Mouse (Mus musculus) CD8-positive naive resting alpha-beta T cell, adult 2 months (primary cell): ENCODE measurements around the gene Klrc3.
A peak's percentile ranks its signal among the peaks of the same experiment; 100 is the strongest.
"Not testable (repeated sequence)": the region's sequence is repeated elsewhere in the genome, so short reads cannot be mapped to it uniquely, and the experiment has no call there.

ENCODE experiments used
- DNase-seq, 2 experiments: peaks; one replicate each; pipeline ENCODE4 v3.0.0; 2022; ENCODE audit warnings: low read depth in 2 of 2, low spot score in 2 of 2

The Klrc3 gene

DNA sequence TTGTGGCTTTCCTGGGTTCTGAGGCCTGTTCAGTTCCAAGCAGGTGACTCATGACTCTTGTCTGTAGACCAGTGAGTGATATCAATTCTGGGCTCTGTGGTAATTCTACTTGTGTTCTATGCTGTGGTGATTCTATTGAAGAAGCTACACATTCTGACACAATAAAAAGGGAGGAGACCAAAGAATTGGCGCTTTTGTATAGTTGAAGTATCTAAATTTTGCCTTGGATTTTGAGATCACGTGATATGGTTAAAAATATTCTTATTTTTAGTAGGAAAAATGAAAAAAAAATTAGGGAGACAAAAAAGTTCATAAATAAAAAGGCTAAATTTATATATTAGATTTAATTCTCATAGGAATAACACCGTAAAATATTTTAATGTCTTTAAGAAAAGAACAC is at the start of gene Klrc3:
Gene Klrc3 (minus strand): TSS at position 101 of the 400 bp plus-strand sequence.
- not testable (repeated sequence) for DNase-seq

DNA sequence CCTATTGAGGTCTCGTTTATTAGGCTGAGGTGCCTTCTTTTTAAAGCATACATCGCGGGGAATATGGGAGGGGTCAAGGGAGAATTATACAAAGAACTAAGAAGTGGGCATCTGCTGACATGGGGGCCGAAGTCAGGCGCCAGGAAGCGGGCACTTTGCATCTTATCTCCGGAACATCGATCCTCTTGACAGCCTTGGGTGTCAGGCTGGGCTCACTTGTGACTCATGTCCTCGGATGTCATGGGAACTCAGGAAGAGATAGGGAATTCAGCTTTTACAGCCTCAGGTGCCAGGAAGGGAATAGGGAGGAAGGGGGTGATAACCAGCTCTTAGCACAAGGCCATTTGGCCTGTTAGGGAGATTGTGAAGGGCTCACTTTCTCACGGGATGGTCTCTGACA is 48.3 kb upstream of the Klrc3 start:
- DNase-seq = not testable (repeated sequence)

DNA sequence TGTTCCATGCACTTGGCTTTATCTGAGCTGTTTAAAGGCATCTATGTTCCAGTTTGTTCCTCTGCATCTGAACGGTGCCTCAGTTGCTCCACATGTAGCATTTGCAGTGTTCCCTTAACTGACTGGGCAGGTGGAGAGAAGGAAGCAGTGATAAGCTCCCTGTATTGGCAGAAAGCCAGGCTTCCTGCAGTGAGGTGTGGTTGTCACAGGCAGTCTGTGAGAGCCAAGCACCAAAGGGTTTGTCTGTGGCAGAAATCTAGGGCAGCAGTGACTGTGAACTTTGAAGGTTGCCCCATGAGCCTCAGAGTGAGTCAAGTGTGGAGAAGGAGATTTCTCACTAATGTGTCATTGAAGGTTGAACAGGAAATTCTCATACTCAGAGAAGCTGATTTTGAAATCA is 37.2 kb upstream of the Klrc3 start:
- peak; percentile 42 to 55 for DNase-seq

DNA sequence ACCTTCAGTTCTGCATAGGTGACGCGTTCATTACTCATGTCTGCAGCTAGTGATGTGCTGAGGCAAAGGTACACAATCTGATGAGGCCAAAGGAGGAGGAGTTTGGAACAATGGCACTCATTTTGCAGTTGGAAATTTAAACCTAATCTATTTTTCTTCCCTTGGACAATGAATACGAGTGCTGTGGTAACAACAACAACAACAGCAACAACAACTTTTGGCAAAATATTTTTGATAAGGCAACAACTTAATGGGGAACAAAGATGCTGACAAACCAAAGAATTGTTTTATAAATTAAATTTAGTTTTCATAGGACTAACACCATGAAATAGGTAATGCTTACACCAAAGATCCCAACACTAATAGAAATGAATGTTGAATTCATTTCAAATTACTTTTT is 35.7 kb upstream of the Klrc3 start, which contains the start of gene Klrc1:
Gene Klrc1 (minus strand): TSS at position 101 of the 400 bp plus-strand sequence.
- DNase-seq = no peak

DNA sequence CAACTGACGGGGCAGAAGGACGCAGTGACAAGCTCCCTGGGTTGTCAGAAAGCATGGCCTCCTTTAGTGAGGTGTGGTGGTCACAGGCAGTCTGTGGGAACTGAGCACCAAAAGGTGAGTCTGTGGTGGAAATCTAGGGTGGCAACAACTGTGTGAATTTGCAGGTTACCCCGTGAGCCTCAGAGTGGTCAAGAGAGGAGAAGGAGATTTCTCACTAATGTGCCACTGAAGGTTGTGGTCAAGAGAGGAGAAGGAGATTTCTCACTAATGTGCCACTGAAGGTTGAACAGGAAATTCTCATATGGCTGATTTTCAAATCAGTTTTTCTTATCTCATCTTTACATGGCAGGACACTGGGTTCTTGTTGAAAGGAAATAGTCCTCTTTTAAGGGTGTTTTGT is 18.2 kb upstream of the Klrc3 start:
- DNase-seq = not testable (repeated sequence)

DNA sequence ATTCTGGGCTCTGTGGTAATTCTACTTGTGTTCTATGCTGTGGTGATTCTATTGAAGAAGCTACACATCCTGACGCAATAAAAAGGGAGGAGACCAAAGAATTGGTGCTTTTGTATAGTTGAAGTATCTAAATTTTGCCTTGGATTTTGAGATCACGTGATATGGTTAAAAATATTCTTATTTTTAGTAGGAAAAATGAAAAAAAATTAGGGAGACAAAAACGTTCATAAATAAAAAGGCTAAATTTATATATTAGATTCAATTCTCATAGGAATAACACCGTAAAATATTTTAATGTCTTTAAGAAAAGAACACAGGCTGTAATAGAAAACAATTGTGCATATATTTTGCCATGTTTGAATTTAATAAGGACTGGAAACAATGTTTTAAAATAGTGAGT is 17.5 kb upstream of the Klrc3 start, which contains the start of gene Klrc2:
Gene Klrc2 (minus strand): TSS at position 101 of the 400 bp plus-strand sequence.
- not testable (repeated sequence) for DNase-seq

DNA sequence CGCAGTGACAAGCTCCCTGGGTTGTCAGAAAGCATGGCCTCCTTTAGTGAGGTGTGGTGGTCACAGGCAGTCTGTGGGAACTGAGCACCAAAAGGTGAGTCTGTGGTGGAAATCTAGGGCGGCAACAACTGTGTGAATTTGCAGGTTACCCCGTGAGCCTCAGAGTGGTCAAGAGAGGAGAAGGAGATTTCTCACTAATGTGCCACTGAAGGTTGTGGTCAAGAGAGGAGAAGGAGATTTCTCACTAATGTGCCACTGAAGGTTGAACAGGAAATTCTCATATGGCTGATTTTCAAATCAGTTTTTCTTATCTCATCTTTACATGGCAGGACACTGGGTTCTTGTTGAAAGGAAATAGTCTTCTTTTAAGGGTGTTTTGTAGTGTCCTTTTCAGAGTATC is 917 bp upstream of the Klrc3 start:
- not testable (repeated sequence) for DNase-seq

DNA sequence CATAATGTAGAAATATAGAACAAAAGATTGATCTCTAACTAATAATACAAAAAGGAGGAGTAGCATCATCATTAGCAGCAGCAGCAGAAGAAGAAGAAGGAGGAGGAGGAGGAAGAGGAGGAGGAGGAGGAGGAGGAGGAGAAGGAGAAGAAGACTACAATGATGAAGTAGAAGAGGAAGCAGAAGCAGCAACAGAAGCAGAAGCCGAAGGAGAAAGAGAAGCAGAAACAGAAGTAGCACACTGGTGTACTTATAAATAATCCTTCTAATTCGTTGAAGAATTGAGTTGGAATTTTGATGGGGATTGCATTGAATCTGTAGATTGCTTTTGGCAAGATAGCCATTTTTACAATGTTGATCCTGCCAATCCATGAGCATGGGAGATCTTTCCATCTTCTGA is 12.1 kb downstream of the Klrc3 start:
- not testable (repeated sequence) for DNase-seq

DNA sequence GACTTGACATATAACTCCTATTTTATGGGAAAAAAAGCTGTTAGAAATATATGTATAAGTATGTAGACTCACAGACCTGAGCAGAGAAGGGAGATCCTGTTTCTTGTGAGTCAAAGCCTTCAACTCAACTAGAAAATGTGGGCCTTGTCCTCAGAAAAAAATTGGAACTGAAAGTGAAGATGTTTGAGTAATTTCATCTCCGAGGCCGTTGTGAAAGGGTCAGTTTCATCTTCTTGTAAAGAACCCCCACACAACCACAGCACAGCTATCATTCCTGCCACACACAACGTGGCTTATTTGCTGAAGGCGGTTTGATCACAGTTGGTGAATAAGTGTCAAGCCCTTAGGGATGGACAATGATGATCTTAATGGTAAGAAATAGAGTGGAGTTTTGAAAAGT is 19.4 kb downstream of the Klrc3 start, which contains the start of gene Klrk1:
Gene Klrk1 (minus strand): TSS at position 130 of the 400 bp plus-strand sequence.
- no peak for DNase-seq

DNA sequence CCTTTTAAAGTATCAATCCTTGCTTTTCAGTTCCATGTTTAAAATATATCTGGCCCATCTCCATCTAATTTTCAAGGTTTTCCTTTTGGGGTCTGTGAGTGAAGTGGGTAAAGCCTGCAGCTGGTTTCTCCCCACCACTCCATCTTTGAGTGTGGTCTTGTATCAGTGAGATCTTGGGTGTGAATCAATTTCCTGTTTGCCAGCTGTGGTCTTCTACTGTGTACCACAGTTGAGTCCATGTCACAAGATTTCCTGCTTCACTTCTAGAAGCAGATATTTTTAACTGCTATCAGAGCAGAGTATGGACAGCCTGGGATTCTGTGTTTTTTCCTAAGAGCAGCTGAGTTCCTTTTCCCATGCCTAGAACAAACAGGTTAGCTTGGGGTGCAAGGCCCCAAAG is 34.8 kb downstream of the Klrc3 start:
- DNase-seq = peak; percentile 64 to 76

DNA sequence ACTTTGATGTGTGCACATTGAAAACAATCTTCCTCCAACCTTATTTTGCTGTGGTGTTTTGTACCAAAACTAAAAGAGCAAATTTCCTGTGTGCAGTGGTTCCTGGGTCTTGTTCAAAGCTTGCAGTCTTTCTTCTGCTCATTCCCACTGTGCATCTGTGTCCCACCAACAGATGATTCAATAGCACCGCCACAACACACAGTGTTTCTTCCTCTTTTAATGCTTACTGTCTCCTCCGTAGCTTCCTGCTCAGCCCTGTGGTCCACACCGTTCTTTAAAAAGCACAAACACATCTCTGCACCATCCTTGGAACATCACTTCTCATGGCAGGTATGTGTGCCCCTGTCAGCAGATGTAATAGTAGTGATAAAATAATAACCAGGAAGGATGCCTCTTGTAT is 51.6 kb downstream of the Klrc3 start, which contains the start of gene Klrd1:
Gene Klrd1 (plus strand): TSS at position 275 of the 400 bp plus-strand sequence.
- DNase-seq = peak; percentile 56 to 64
